Mouse (Mus musculus): ENCODE measurements around the gene Gpam.

DNA sequence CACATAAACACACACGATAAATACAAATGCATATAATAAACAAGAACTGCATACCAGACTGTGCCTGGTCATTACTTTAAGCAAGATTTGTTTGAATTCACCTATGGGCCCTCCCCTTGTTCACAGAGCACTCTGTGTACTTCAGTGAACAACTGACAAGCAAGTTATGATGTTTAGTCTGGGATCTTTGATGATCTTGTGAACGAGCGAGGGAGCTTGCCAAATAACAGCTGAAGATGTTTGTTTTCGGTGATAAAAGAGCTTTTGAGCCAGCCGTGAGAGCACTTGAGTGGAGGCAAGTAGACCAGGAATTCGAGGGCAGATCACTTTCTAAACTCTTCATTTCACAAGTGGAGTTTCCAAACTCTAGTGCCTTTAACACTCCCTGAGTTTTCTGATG, 41.3 kb upstream of the Gpam start:
- no peak for TF ChIP-seq EP300 (IDR thresholded peaks at IDR 0.05; ENCODE audit: low read depth)
- no peak for TF ChIP-seq CTCF (IDR thresholded peaks at IDR 0.05; ENCODE audit: low read depth)

All from liver, postnatal 0 days (tissue).